Mouse (Mus musculus) liver, embryonic 14.5 days (tissue): Measurements from ENCODE around the gene Ino80d. TPM values are rescaled to one million over a fixed set of nuclear protein-coding genes. Genes with fewer than 3 reads are reported as not detected.

Experiments
- ATAC-seq: fragments of 200-750 bp; cut with Nextera tagmentation; 2 replicates; pipeline ENCODE4 v1.8.0; 2017; ENCODE audit warnings: moderate number of reproducible peaks, mild to moderate bottlenecking, moderate library complexity; ENCODE audit not compliant: insufficient read depth
- DNase-seq, 3 experiments: peaks; one replicate each; pipeline ENCODE4 v3.0.0-alpha.2; 2012 to 2013; ENCODE audit warnings: low read depth in 3 of 3, low spot score in 3 of 3
- H3K27ac ChIP-seq: fragments of 300-500 bp; sonication (generic); 2 replicates; pipeline ENCODE4 v1.5.1; 2014; ENCODE audit warnings: moderate library complexity, mild to moderate bottlenecking, control low read depth, inconsistent platforms
- H3K27me3 ChIP-seq: fragments of 300-500 bp; sonication (generic); 2 replicates; pipeline ENCODE4 v1.6.1; 2014; ENCODE audit warnings: mild to moderate bottlenecking, low read length, moderate library complexity; ENCODE audit not compliant: control insufficient read depth, insufficient read depth
- H3K36me3 ChIP-seq: fragments of 300-500 bp; sonication (generic); replicated peaks from 2 replicates; pipeline ENCODE4 v1.6.1; 2014; ENCODE audit warnings: low read depth; ENCODE audit not compliant: control insufficient read depth, insufficient read depth
- H3K4me1 ChIP-seq, 2 experiments: fragments of 200-500 bp in 1 of 2; fragments of 300-500 bp in 1 of 2; sonication (generic) in 1 of 2; replicated peaks; 2 replicates each; pipeline ENCODE4 v1.6.1; 2012 to 2014; ENCODE audit warnings: antibody characterized with exemption in 1 of 2, inconsistent platforms in 1 of 2, low read length in 1 of 2; ENCODE audit not compliant: control insufficient read depth in 2 of 2, insufficient read depth in 2 of 2
- H3K4me2 ChIP-seq: fragments of 300-500 bp; sonication (generic); 2 replicates; pipeline ENCODE4 v1.6.1; 2014; ENCODE audit warnings: low read depth, mild to moderate bottlenecking, control low read depth, moderate library complexity
- H3K4me3 ChIP-seq, 2 experiments: fragments of 200-500 bp in 1 of 2; fragments of 300-500 bp in 1 of 2; sonication (generic) in 1 of 2; 2 replicates each; pipeline ENCODE4 v1.5.1; 2012 to 2014; ENCODE audit warnings: low read depth in 2 of 2, low read length in 2 of 2, mild to moderate bottlenecking in 2 of 2, control low read depth in 1 of 2, inconsistent platforms in 1 of 2, moderate library complexity in 1 of 2; ENCODE audit not compliant: insufficient read depth in 1 of 2
- H3K9ac ChIP-seq: fragments of 300-500 bp; sonication (generic); replicated peaks from 2 replicates; pipeline ENCODE4 v1.6.1; 2014; ENCODE audit warnings: mild to moderate bottlenecking, control low read depth, moderate library complexity
- H3K9me3 ChIP-seq: fragments of 300-500 bp; sonication (generic); 2 replicates; pipeline ENCODE4 v1.6.1; 2016; ENCODE audit warnings: low read length, mixed read lengths; ENCODE audit not compliant: control insufficient read depth
- CTCF ChIP-seq: IDR thresholded peaks from 2 replicates; pipeline ENCODE4 v1.5.1; 2016; ENCODE audit warnings: antibody characterized with exemption, low read depth, control low read depth
- EP300 ChIP-seq: IDR thresholded peaks from 2 replicates; pipeline ENCODE4 v1.6.1; 2016; ENCODE audit warnings: antibody characterized with exemption, low read depth
- WGBS: fragments of 180-500 bp; shearing (Covaris S2); extraction: QIAGEN DNeasy Blood & Tissue Kit; methylation state at CpG from one replicate; pipeline ENCODE4 v1.1.7; 2014; ENCODE audit not compliant: insufficient replicate concordance; 5-methylcytosine and 5-hydroxymethylcytosine counted together
- polyA plus RNA-seq, 2 experiments: library from polyadenylated mRNA; depleted of rRNA in 1 of 2; stranded (reverse) in 1 of 2; unstranded in 1 of 2; fragments of >200 nt; fragmentation: Nextera tagmentation in 1 of 2; extraction: Ambion mirVana in 1 of 2; gene quantifications; 2 replicates each; pipeline versions ENCODE4 v1.2.1 to v1.2.3; 2012 to 2014

Ino80d gene
- polyA plus RNA-seq, 2 experiments, result 2.5 to 3.4 TPM

GRCm38 (mm10) chr1:63131766-63132165, 17.3 kb upstream of the Ino80d start:
- no peak overlapping the region for H3K4me2 ChIP-seq
- no peaks in the 10 kb centered on the region for H3K9me3 ChIP-seq
- DNase-seq (no peak), ATAC-seq (no peak)
- H3K9ac ChIP-seq, result no peak overlapping the region
- 81% methylated on average over 11 of the region's 11 CpGs for WGBS
- H3K36me3 ChIP-seq, result no peaks in the 10 kb centered on the region
- H3K4me1 ChIP-seq, result peaks cover 9 to 20% of the 10 kb centered on the region in 2 experiments
- no peaks in the 10 kb centered on the region for H3K27me3 ChIP-seq
- no peak overlapping the region for H3K4me3 ChIP-seq
- H3K27ac ChIP-seq, result no peak overlapping the region
- TF ChIP-seq EP300 (no peak), CTCF (no peak)

DNA sequence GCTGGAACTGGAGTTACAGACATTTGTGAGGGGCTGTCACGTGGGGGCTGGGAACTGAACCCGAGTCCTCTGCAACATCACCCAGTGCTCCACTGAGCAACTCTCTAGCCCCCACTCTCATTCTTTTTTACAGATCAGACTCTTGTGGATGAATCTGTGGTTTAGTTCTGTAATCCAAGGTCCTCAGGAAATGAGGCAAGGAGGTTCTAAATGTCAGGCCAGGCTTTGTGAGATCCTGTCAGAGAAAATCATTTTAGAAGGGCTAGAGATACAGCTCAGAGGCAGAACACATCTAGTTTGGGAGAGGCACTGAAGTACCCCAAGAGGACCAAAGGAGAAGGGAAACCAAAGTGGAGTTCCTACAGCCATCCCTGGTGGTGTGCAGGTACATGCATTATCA, 16.4 kb upstream of the Ino80d start:
- 32% methylated on average over 2 of the region's 2 CpGs for WGBS
- H3K4me2 ChIP-seq, result no peak overlapping the region
- H3K9me3 ChIP-seq, result no peaks in the 10 kb centered on the region
- DNase-seq, result no peak
- peaks cover 9 to 20% of the 10 kb centered on the region in 2 experiments for H3K4me1 ChIP-seq
- ATAC-seq, result no peak
- H3K27me3 ChIP-seq, result no peaks in the 10 kb centered on the region
- TF ChIP-seq CTCF (no peak), EP300 (no peak)
- H3K36me3 ChIP-seq, result no peaks in the 10 kb centered on the region
- H3K4me3 ChIP-seq, result no peak overlapping the region
- no peak overlapping the region for H3K27ac ChIP-seq
- H3K9ac ChIP-seq, result no peak overlapping the region; the same call in 1 of the 2 replicates

DNA sequence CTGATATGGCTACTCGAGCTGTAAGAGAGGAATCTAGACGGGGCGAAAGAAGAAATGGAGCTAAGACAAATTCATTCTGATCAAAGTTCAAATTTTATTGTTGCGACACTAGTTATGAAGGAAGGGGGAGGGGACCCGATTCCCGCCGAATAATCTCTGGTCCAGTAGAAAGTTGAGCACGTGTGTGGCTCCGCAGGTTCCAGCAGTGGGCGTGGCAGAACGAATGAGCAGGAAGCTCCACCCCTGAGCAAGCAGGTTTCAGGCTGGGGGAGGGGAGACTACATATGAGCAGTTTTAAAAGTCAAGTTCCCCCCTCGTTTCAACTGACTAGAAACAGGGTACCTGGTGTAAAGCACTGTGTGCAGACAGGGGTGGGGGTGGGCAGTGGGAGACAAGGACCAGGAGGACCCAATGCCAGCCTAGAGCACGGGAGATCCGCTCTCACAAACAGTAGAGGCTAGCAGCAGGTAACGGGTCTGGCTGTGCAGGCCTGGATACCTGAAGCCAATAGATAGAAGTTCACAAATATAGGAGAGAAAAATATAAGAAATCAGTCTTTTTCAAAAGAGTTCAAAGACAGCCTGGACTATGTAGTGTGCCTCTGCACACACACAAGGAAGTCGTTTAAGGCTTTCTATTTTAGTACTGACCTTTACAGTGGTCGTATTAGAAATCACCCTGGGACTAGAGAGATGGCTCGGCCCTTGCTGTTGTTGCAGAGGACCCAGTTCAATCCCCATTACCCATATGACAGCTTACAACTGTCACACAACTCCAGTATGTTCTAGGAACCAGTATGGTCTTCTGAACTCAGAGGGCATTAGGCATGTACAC, 15.6 kb upstream of the Ino80d start:
- H3K27ac ChIP-seq, result no peak overlapping the region
- ATAC-seq, result peak; percentile 66; the same call in 1 of the 2 replicates

DNA sequence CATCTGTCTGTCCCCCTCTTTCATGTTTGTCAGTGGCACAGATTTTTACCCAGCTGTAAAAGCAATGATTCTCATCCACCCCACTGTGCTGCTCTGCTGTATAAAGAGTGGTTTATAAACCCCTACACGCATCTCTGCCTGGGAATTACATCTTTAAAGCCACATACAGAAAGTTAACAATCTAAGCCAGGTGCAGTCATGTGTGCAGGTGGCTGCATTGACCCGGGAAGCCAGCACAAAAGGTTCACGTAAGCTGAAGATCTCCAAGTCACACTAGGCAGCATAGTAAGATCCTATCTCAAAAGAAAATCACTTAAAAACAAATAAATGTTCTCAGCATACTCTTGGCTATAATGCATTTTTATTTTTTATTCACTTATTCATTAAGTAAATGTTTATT, 14.8 kb upstream of the Ino80d start:
- Histone ChIP-seq H3K4me2 (peak overlapping the region; percentile 69), H3K4me1 (peaks cover 9 to 20% of the 10 kb centered on the region in 2 experiments), H3K27ac (no peak overlapping the region), H3K36me3 (no peaks in the 10 kb centered on the region; the same call in 1 of the 2 replicates), H3K27me3 (no peaks in the 10 kb centered on the region), H3K9me3 (no peaks in the 10 kb centered on the region), H3K4me3 (no peak overlapping the region; a peak in 2 of 4 replicates), H3K9ac (no peak overlapping the region)
- 58% methylated on average over 3 of the region's 3 CpGs for WGBS
- ATAC-seq (no peak), DNase-seq (no peak)
- TF ChIP-seq CTCF (no peak), EP300 (no peak)

More for the DNA sequence above, 15.6 kb upstream of the Ino80d start:
- no peaks in the 10 kb centered on the region for H3K27me3 ChIP-seq
- H3K9me3 ChIP-seq, result no peaks in the 10 kb centered on the region
- H3K4me2 ChIP-seq, result peak overlapping the region; percentile 69
- no peak; the same call in 1 of the 2 replicates for TF ChIP-seq EP300
- TF ChIP-seq CTCF, result no peak
- H3K36me3 ChIP-seq, result no peaks in the 10 kb centered on the region; the same call in 1 of the 2 replicates
- WGBS, result 6% methylated on average over 18 of the region's 18 CpGs
- no peak for DNase-seq
- peaks cover 9 to 20% of the 10 kb centered on the region in 2 experiments for H3K4me1 ChIP-seq
- H3K9ac ChIP-seq, result peak overlapping the region; percentile 64
- peak overlapping the region; percentile 42 to 69 for H3K4me3 ChIP-seq

GRCm38 (mm10) chr1:63126206-63126605, 11.7 kb upstream of the Ino80d start:
- ATAC-seq (no peak), DNase-seq (no peak)
- H3K4me1 ChIP-seq, result peaks cover 9 to 30% of the 10 kb centered on the region in 2 experiments
- H3K4me2 ChIP-seq, result no peak overlapping the region
- H3K36me3 ChIP-seq, result peaks cover 14% of the 10 kb centered on the region
- TF ChIP-seq CTCF (no peak), EP300 (no peak)
- no peak overlapping the region for H3K4me3 ChIP-seq
- no peaks in the 10 kb centered on the region for H3K9me3 ChIP-seq
- no peak overlapping the region for H3K9ac ChIP-seq
- H3K27me3 ChIP-seq, result no peaks in the 10 kb centered on the region
- no peak overlapping the region for H3K27ac ChIP-seq
- 56% methylated on average over 3 of the region's 3 CpGs for WGBS
